ENCODE assay signal across 19 mouse cellular contexts in the genomic region with DNA sequence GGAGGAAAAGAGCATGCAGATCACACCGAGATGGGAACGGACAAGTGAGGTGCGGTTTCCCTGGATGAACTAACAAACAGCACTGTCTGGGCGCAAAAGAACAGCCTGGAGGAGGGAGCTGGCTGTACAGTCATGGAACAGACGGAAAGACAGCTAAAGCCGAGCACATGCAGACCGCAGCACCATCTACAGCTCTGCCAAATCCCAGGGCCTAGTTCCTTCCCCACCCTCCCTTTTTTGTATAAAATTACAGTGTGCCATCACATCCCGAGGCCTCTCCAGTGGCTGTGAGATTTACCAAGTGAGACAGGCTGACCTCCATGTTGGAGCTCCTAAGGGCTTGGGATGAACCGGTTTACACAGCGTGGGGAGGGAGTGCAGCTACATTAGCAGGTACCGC.
DNase-seq lines count a peak whose midpoint lies in the region; ATAC-seq and TF ChIP-seq lines count a peak whose summit lies in the region.
"Had no signal": no experiment of that assay in that cellular context is flagged by ENCODE, and none has a peak within 500 bp of the region (broad histone marks: within the 10 kb centered on the region; RNA-seq: fewer than 3 reads in every experiment).

No protein-coding gene starts in this region.

- no peak for ATAC-seq in embryonic facial prominence, embryonic 13.5 days (ENCODE audit: insufficient number of reproducible peaks, insufficient read depth, low FRiP score, low TSS enrichment, low read depth)
- no peak for ATAC-seq in limb, embryonic 13.5 days (ENCODE audit: low FRiP score, low read depth)
- ATAC-seq: midbrain, embryonic 15.5 days had no signal

- no peak overlapping the region; the same call in 1 of the 2 replicates for H3K9ac ChIP-seq in embryonic facial prominence, embryonic 13.5 days
- no peak overlapping the region for H3K9ac ChIP-seq in limb, embryonic 13.5 days
- H3K9ac ChIP-seq: heart, embryonic 15.5 days; hindbrain, embryonic 15.5 days; liver, embryonic 13.5 days; midbrain, embryonic 15.5 days had no signal

- TF ChIP-seq CTCF in layer of hippocampus, adult 2 months (conservative IDR thresholded peaks at IDR 0.05) = no peak

- H3K4me1 ChIP-seq in embryonic facial prominence, embryonic 10.5 days = peaks cover 48% of the 10 kb centered on the region
- peaks cover 45% of the 10 kb centered on the region for H3K4me1 ChIP-seq in embryonic facial prominence, embryonic 13.5 days
- peaks cover 45% of the 10 kb centered on the region for H3K4me1 ChIP-seq in limb, embryonic 13.5 days
- H3K4me1 ChIP-seq: midbrain, embryonic 15.5 days had no signal

- no peaks in the 10 kb centered on the region for H3K27me3 ChIP-seq in embryonic facial prominence, embryonic 10.5 days (replicated peaks; ENCODE audit: low read depth, poor library complexity, severe bottlenecking)
- H3K27me3 ChIP-seq in embryonic facial prominence, embryonic 13.5 days = no peaks in the 10 kb centered on the region
- H3K27me3 ChIP-seq in limb, embryonic 13.5 days = peaks cover 17% of the 10 kb centered on the region
- H3K27me3 ChIP-seq: heart, embryonic 15.5 days; hindbrain, embryonic 15.5 days; liver, embryonic 13.5 days; midbrain, embryonic 15.5 days had no signal

- H3K36me3 ChIP-seq in embryonic facial prominence, embryonic 10.5 days (replicated peaks) = no peaks in the 10 kb centered on the region
- no peaks in the 10 kb centered on the region for H3K36me3 ChIP-seq in embryonic facial prominence, embryonic 13.5 days
- H3K36me3 ChIP-seq in limb, embryonic 13.5 days = no peaks in the 10 kb centered on the region
- H3K36me3 ChIP-seq: heart, embryonic 15.5 days; hindbrain, embryonic 15.5 days; liver, embryonic 13.5 days; midbrain, embryonic 15.5 days had no signal

- WGBS in embryonic facial prominence, embryonic 10.5 days = 67% methylated on average over 11 of the region's 11 CpGs
- 41% methylated on average over 11 of the region's 11 CpGs for WGBS in embryonic facial prominence, embryonic 13.5 days
- 45% methylated on average over 11 of the region's 11 CpGs for WGBS in limb, embryonic 13.5 days

- DNase-seq in layer of hippocampus, adult 2 months (ENCODE audit: low spot score in 2 of 2) = no peak
- no peak for DNase-seq in layer of hippocampus, postnatal 25 days (ENCODE audit: extremely low spot score in 1 of 2, low spot score in 1 of 2)
- no peak for DNase-seq in embryonic facial prominence, embryonic 10.5 days (ENCODE audit: low spot score)
- no peak for DNase-seq in ovary, postnatal 14 days (ENCODE audit: low spot score)
- DNase-seq in left cerebral cortex, adult 11 months (ENCODE audit: low spot score) = no peak
- DNase-seq: adrenal gland, adult 2 months; cerebellum, postnatal 14 days; heart, adult 18-20 months; heart, postnatal 4 days; kidney, adult 11 months; liver, embryonic 13.5 days; right cerebral cortex, postnatal 25 days; thymus, postnatal 14 days had no signal

- H3K4me3 ChIP-seq in layer of hippocampus, adult 2 months = no peak overlapping the region
- no peak overlapping the region for H3K4me3 ChIP-seq in embryonic facial prominence, embryonic 10.5 days
- no peak overlapping the region for H3K4me3 ChIP-seq in embryonic facial prominence, embryonic 13.5 days
- H3K4me3 ChIP-seq in limb, embryonic 13.5 days = no peak overlapping the region
- H3K4me3 ChIP-seq: heart, embryonic 15.5 days; hindbrain, embryonic 15.5 days; liver, embryonic 13.5 days; midbrain, embryonic 15.5 days; myocyte had no signal

- H3K9me3 ChIP-seq in embryonic facial prominence, embryonic 10.5 days = no peaks in the 10 kb centered on the region
- H3K9me3 ChIP-seq in embryonic facial prominence, embryonic 13.5 days = no peaks in the 10 kb centered on the region
- H3K9me3 ChIP-seq in limb, embryonic 13.5 days = no peaks in the 10 kb centered on the region
- H3K9me3 ChIP-seq: heart, embryonic 15.5 days; hindbrain, embryonic 15.5 days; liver, embryonic 13.5 days; midbrain, embryonic 15.5 days had no signal

- peak overlapping the region; percentile 35 for H3K4me2 ChIP-seq in embryonic facial prominence, embryonic 13.5 days
- H3K4me2 ChIP-seq in limb, embryonic 13.5 days (replicated peaks) = no peak overlapping the region
- H3K4me2 ChIP-seq: heart, embryonic 15.5 days; hindbrain, embryonic 15.5 days; liver, embryonic 13.5 days; midbrain, embryonic 15.5 days had no signal

- H3K27ac ChIP-seq in layer of hippocampus, adult 2 months = peak overlapping the region; percentile 46; the same call in 1 of the 2 replicates
- H3K27ac ChIP-seq in embryonic facial prominence, embryonic 10.5 days (replicated peaks) = peak overlapping the region; percentile 42; the same call in 1 of the 2 replicates
- H3K27ac ChIP-seq in embryonic facial prominence, embryonic 13.5 days = peak overlapping the region; percentile 78
- peak overlapping the region; percentile 65; the same call in 1 of the 2 replicates for H3K27ac ChIP-seq in limb, embryonic 13.5 days
- H3K27ac ChIP-seq: heart, embryonic 15.5 days; hindbrain, embryonic 15.5 days; liver, embryonic 13.5 days; midbrain, embryonic 15.5 days had no signal
